Mouse (Mus musculus) myocyte (in vitro differentiated cells): ENCODE data around the gene Rnf180.

ENCODE experiments used
- E2F4 ChIP-seq: IDR thresholded peaks from one replicate; pipeline ENCODE4 v1.6.1; 2011; ENCODE audit warnings: mild to moderate bottlenecking, control low read depth, moderate library complexity; ENCODE audit not compliant: insufficient read depth
- MAX ChIP-seq: IDR thresholded peaks from one replicate; pipeline ENCODE4 v1.6.1; 2011; ENCODE audit warnings: low read depth, mild to moderate bottlenecking, control low read depth
- MYOG ChIP-seq, 3 experiments: IDR thresholded peaks; one replicate each; pipeline ENCODE4 v1.6.1; 2011; ENCODE audit warnings: control low read depth in 2 of 3, low read depth in 2 of 3, mild to moderate bottlenecking in 2 of 3; ENCODE audit not compliant: insufficient read length in 2 of 3, control insufficient read depth in 1 of 3, insufficient read depth in 1 of 3
- POLR2A ChIP-seq: IDR thresholded peaks from one replicate; pipeline ENCODE4 v1.6.1; 2011; ENCODE audit warnings: low read depth, mild to moderate bottlenecking, control low read depth, moderate library complexity; ENCODE audit not compliant: insufficient read length
- POLR2AphosphoS2 ChIP-seq: IDR thresholded peaks from one replicate; pipeline ENCODE4 v1.6.1; 2011; ENCODE audit warnings: low read depth, control low read depth; ENCODE audit not compliant: insufficient read length
- REST ChIP-seq: IDR thresholded peaks from one replicate; pipeline ENCODE4 v1.6.1; 2011; ENCODE audit warnings: mild to moderate bottlenecking, control low read depth, moderate library complexity; ENCODE audit not compliant: insufficient read depth, insufficient read length
- SRF ChIP-seq: IDR thresholded peaks from one replicate; pipeline ENCODE4 v1.6.1; 2011; ENCODE audit warnings: low read depth; ENCODE audit not compliant: control insufficient read depth, insufficient read length
- TCF12 ChIP-seq: IDR thresholded peaks from one replicate; pipeline ENCODE4 v1.6.1; 2011; ENCODE audit warnings: mild to moderate bottlenecking, control low read depth; ENCODE audit not compliant: poor library complexity, insufficient read depth, severe bottlenecking
- TCF3 ChIP-seq: IDR thresholded peaks from one replicate; pipeline ENCODE4 v1.6.1; 2011; ENCODE audit warnings: low read depth, control low read depth; ENCODE audit not compliant: insufficient read length
- USF1 ChIP-seq: IDR thresholded peaks from one replicate; pipeline ENCODE4 v1.6.1; 2011; ENCODE audit warnings: low read depth, mild to moderate bottlenecking, control low read depth, moderate library complexity

- no peak for TF ChIP-seq MYOG (IDR thresholded peaks at IDR 0.05; ENCODE audit: control insufficient read depth in 1 of 3, insufficient read depth in 1 of 3, insufficient read length in 2 of 3, low read depth in 2 of 3)
- TF ChIP-seq POLR2A: no peak
- TF ChIP-seq USF1: no peak
- TF ChIP-seq E2F4: no peak
- no peak for TF ChIP-seq POLR2AphosphoS2
- TF ChIP-seq REST: no peak
- no peak for TF ChIP-seq TCF3
- no peak for TF ChIP-seq MAX
- no peak for TF ChIP-seq TCF12
- TF ChIP-seq SRF: no peak
Measured at GRCm38 (mm10) chr13:105132370-105132769, 162.2 kb downstream of the Rnf180 start.
